Mouse (Mus musculus): ENCODE measurements around the gene Slf2. TPM values are rescaled to one million over a fixed set of nuclear protein-coding genes. Genes with fewer than 3 reads are reported as not detected.
A peak's percentile ranks its signal among the peaks of the same experiment; 100 is the strongest.

The Slf2 gene
- total and polyA plus RNA-seq, 3 experiments, result 30.2 to 109 (median 35.4) TPM

DNA sequence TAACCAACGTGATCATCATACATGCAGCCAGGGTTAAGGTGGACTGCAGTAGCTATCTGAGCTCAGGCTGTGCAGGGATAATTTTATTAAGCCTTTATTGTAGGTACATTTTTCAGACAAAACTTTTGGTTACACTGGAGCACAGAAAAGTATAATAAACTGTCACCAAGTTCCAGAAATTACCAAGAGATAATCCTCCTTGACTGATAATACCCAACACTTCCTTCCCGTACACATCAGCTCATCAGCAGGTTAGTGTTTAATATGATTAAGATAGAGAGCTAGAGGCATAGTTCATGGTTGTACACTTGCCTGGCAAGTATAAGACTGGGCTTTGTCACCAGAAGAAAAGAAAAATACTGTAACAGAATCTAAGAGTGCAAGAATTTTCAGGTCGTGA is 37.4 kb downstream of the Slf2 start:
- Histone ChIP-seq H3K4me3 (ENCODE audit: control insufficient read depth in 1 of 2, insufficient read depth in 1 of 2, low read depth in 2 of 2, low read length in 2 of 2) (no peak overlapping the region), H3K9ac (ENCODE audit: control insufficient read depth, low read depth, low read length, poor library complexity, severe bottlenecking) (no peak overlapping the region), H3K27me3 (ENCODE audit: control insufficient read depth in 1 of 2, insufficient read depth in 2 of 2, low read length in 2 of 2) (no peaks in the 10 kb centered on the region), H3K27ac (ENCODE audit: control insufficient read depth, low read depth, low read length) (0 out of 2 replicates have a peak overlapping the region, but pooled peaks have one; percentile 24), H3K9me3 (replicated peaks; ENCODE audit: insufficient read depth, low read length) (no peaks in the 10 kb centered on the region), H3K36me3 (ENCODE audit: control insufficient read depth in 1 of 2, insufficient read depth in 2 of 2, low read length in 2 of 2) (peaks cover 15 to 62% of the 10 kb centered on the region in 2 experiments), H3K4me1 (ENCODE audit: control insufficient read depth in 1 of 2, insufficient read depth in 2 of 2, low read length in 2 of 2) (peaks cover 7 to 12% of the 10 kb centered on the region in 2 experiments), H3K79me2 (ENCODE audit: control insufficient read depth, insufficient read depth, low read length, poor library complexity) (no peaks in the 10 kb centered on the region)
- no peak for DNase-seq (ENCODE audit: low read depth, low spot score)
- TF ChIP-seq CHD2 (IDR thresholded peaks at IDR 0.05; ENCODE audit: low read length), result no peak
- no peak for TF ChIP-seq MYC (IDR thresholded peaks at IDR 0.05; ENCODE audit: low read depth, low read length)
- no peak for TF ChIP-seq ZC3H11A (IDR thresholded peaks at IDR 0.05; ENCODE audit: low read depth, low read length)
- peak; percentile 68 to 69; a peak in 3 of 4 replicates for TF ChIP-seq EP300 (IDR thresholded peaks at IDR 0.05; ENCODE audit: low read depth in 1 of 2, low read length in 2 of 2)
- no peak for TF ChIP-seq POLR2A (IDR thresholded peaks at IDR 0.05; ENCODE audit: control insufficient read depth in 1 of 2, insufficient read depth in 1 of 2, low read depth in 1 of 2, low read length in 2 of 2, poor library complexity in 1 of 2)
- no peak for TF ChIP-seq NRF1 (IDR thresholded peaks at IDR 0.05; ENCODE audit: insufficient read depth, low read depth, low read length, poor library complexity, severe bottlenecking)
- TF ChIP-seq NELFE (IDR thresholded peaks at IDR 0.05; ENCODE audit: low read depth, low read length), result no peak
- peak; percentile 19; the same call in 1 of the 2 replicates for TF ChIP-seq TCF12 (IDR thresholded peaks at IDR 0.05; ENCODE audit: low read depth, low read length)
- peak; percentile 79 for TF ChIP-seq GATA1 (IDR thresholded peaks at IDR 0.05; ENCODE audit: low read depth, low read length)

DNA sequence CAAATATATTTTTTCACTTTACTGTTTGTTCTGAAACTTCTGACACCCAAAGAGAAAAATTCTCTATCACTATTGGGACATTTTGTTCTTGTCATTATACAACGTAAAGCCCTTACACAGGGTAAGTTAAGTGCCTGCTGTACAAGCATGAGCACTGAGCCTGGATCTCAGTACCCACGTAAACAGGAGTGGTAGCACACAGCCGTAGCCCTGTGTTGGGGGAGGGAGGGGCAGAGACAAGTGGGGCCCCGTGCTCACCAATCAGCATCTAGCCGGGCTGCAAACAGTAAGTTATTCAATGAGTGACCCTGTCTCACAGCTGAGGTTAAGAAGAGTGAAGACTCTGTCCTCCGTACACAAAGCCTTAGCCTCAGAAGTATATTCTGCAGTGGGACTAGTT is 45.7 kb downstream of the Slf2 start:
- TF ChIP-seq POLR2AphosphoS5 (IDR thresholded peaks at IDR 0.05; ENCODE audit: borderline replicate concordance, low read depth, low read length), result no peak
- no peak for TF ChIP-seq SIN3A (IDR thresholded peaks at IDR 0.05; ENCODE audit: low read length)
- TF ChIP-seq MXI1 (IDR thresholded peaks at IDR 0.05; ENCODE audit: low read depth, low read length), result no peak
- no peak for TF ChIP-seq MAZ (IDR thresholded peaks at IDR 0.05; ENCODE audit: low read depth, low read length)
- no peaks in the 10 kb centered on the region for H3K9me3 ChIP-seq (replicated peaks; ENCODE audit: insufficient read depth, low read length)
- H3K9ac ChIP-seq (ENCODE audit: control insufficient read depth, low read depth, low read length, poor library complexity, severe bottlenecking), result no peak overlapping the region
- no peak for DNase-seq (ENCODE audit: low read depth, low spot score)
- H3K27ac ChIP-seq (ENCODE audit: control insufficient read depth, low read depth, low read length), result no peak overlapping the region
- H3K27me3 ChIP-seq (ENCODE audit: control insufficient read depth in 1 of 2, insufficient read depth in 2 of 2, low read length in 2 of 2), result no peaks in the 10 kb centered on the region
- no peaks in the 10 kb centered on the region for H3K4me1 ChIP-seq (ENCODE audit: control insufficient read depth in 1 of 2, insufficient read depth in 2 of 2, low read length in 2 of 2)
- H3K36me3 ChIP-seq (ENCODE audit: control insufficient read depth in 1 of 2, insufficient read depth in 2 of 2, low read length in 2 of 2), result peaks cover 6 to 57% of the 10 kb centered on the region in 2 experiments
- H3K4me3 ChIP-seq (ENCODE audit: control insufficient read depth in 1 of 2, insufficient read depth in 1 of 2, low read depth in 2 of 2, low read length in 2 of 2), result no peak overlapping the region
- H3K79me2 ChIP-seq (ENCODE audit: control insufficient read depth, insufficient read depth, low read length, poor library complexity), result no peaks in the 10 kb centered on the region

DNA sequence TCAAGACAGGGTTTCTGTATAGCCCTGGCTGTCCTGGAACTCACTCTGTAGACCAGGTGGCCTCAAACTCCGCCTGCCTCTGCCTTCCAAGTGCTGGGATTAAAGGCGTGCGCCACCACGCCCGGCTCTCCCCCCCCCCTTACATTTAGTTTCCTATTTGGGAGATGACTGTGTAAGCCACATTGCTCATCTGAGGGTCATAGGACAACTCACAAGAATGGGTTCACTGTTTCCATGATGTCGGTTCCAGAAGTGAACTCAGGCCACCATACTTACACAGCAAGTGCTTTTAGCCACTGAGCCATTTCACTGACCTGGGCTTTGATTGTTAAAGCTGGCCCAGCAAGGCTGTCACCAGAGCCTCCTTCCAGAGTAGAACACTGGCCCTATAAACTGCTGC is 46.2 kb downstream of the Slf2 start:
- TF ChIP-seq SIN3A (IDR thresholded peaks at IDR 0.05; ENCODE audit: low read length), result no peak
- no peak for TF ChIP-seq ZNF384 (IDR thresholded peaks at IDR 0.05; ENCODE audit: low read depth, low read length)
- TF ChIP-seq POLR2AphosphoS5 (IDR thresholded peaks at IDR 0.05; ENCODE audit: borderline replicate concordance, low read depth, low read length), result no peak
- TF ChIP-seq NELFE (IDR thresholded peaks at IDR 0.05; ENCODE audit: low read depth, low read length), result no peak
- no peak for TF ChIP-seq ZMIZ1 (IDR thresholded peaks at IDR 0.05; ENCODE audit: low read depth, low read length)
- Histone ChIP-seq H3K4me1 (ENCODE audit: control insufficient read depth in 1 of 2, insufficient read depth in 2 of 2, low read length in 2 of 2) (no peaks in the 10 kb centered on the region), H3K9ac (ENCODE audit: control insufficient read depth, low read depth, low read length, poor library complexity, severe bottlenecking) (no peak overlapping the region)

More for the DNA sequence above, 46.2 kb downstream of the Slf2 start:
- Histone ChIP-seq H3K79me2 (ENCODE audit: control insufficient read depth, insufficient read depth, low read length, poor library complexity) (no peaks in the 10 kb centered on the region), H3K27ac (ENCODE audit: control insufficient read depth, low read depth, low read length) (no peak overlapping the region), H3K4me3 (ENCODE audit: control insufficient read depth in 1 of 2, insufficient read depth in 1 of 2, low read depth in 2 of 2, low read length in 2 of 2) (no peak overlapping the region), H3K9me3 (replicated peaks; ENCODE audit: insufficient read depth, low read length) (no peaks in the 10 kb centered on the region), H3K36me3 (ENCODE audit: control insufficient read depth in 1 of 2, insufficient read depth in 2 of 2, low read length in 2 of 2) (peaks cover 6 to 53% of the 10 kb centered on the region in 2 experiments), H3K27me3 (ENCODE audit: control insufficient read depth in 1 of 2, insufficient read depth in 2 of 2, low read length in 2 of 2) (no peaks in the 10 kb centered on the region)
- DNase-seq (ENCODE audit: low read depth, low spot score), result no peak

Measured in MEL (cell line).